Mouse (Mus musculus): ENCODE results near the gene Lrrc72.

Gene Lrrc72

GRCm38 (mm10) chr12:36194976-36195375 lies 58.2 kb downstream of the Lrrc72 start:
- in situ Hi-C loops (cut with MboI, MseI), result loop anchor here (25.0 kb wide), 1 partner anchor 1242 kb away; no protein-coding TSS in a partner anchor

GRCm38 (mm10) chr12:36190343-36190742 lies 62.9 kb downstream of the Lrrc72 start:
- in situ Hi-C loops (cut with MboI, MseI), result loop anchor here (25.0 kb wide), 1 partner anchor 1247 kb away; no protein-coding TSS in a partner anchor

- in situ Hi-C loops (cut with MboI, MseI), result loop anchor here (25.0 kb wide), 1 partner anchor 1248 kb away; no protein-coding TSS in a partner anchor
Observed at GRCm38 (mm10) chr12:36189610-36190009, 63.6 kb downstream of the Lrrc72 start.

GRCm38 (mm10) chr12:36187081-36187480 lies 66.1 kb downstream of the Lrrc72 start:
- in situ Hi-C loops (cut with MboI, MseI), result loop anchor here (25.0 kb wide), 1 partner anchor 1250 kb away; no protein-coding TSS in a partner anchor

- in situ Hi-C loops (cut with MboI, MseI), result loop anchor here (25.0 kb wide), 1 partner anchor 1255 kb away; no protein-coding TSS in a partner anchor
Observed at GRCm38 (mm10) chr12:36182570-36182969, 70.6 kb downstream of the Lrrc72 start.

- in situ Hi-C loops (cut with MboI, MseI), result loop anchor here (25.0 kb wide), 1 partner anchor 1260 kb away; no protein-coding TSS in a partner anchor
Observed at GRCm38 (mm10) chr12:36177227-36177626, 76.0 kb downstream of the Lrrc72 start.

GRCm38 (mm10) chr12:36165299-36165698 lies 87.9 kb downstream of the Lrrc72 start:
- in situ Hi-C loops (cut with MboI, MseI), result no loop called here

- in situ Hi-C loops (cut with MboI, MseI), result no loop called here
Observed at GRCm38 (mm10) chr12:36164126-36164791, 88.9 kb downstream of the Lrrc72 start.

Measured in T-helper 1 cell (primary cell).